Mouse (Mus musculus) small intestine, adult 2 months (tissue): ENCODE measurements around the gene Itpkc.

Experiments
- CTCF ChIP-seq: fragments of 200-500 bp; IDR thresholded peaks from 2 replicates; pipeline ENCODE4 v1.5.1; 2012; ENCODE audit warnings: low read depth, mild to moderate bottlenecking, control low read depth, inconsistent platforms, low read length, moderate library complexity, mixed read lengths; ENCODE audit not compliant: insufficient replicate concordance, insufficient read length; ENCODE audit errors: extremely low read depth
- POLR2A ChIP-seq: fragments of 200-500 bp; IDR thresholded peaks from 2 replicates; pipeline ENCODE4 v1.6.1; 2012; ENCODE audit warnings: low read depth, mild to moderate bottlenecking, control low read depth, inconsistent platforms, low read length, moderate library complexity

DNA sequence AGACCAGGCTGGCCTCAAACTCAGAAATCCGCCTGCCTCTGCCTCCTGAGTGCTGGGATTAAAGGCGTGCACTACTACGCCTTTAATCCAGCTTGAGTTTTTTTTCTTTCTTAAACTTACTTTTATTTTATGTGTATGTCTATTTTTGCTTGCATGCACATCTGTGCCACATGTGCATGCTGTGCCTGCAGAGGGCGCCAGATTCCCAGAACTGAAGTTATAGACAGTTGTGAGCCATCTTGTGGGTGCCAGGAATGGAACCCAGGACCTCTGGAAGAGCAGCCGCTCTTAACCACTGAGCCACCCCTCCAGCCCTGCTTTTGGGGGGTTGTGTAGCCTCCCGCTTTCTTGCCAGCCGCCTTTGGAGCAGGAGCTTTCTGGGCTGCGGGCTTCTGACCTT, 43.0 kb upstream of the Itpkc start:
- TF ChIP-seq CTCF (no peak), POLR2A (no peak)
